Mouse (Mus musculus) midbrain, embryonic 13.5 days (tissue): ENCODE data around the gene Cryab. TPM values are rescaled to one million over a fixed set of nuclear protein-coding genes. Genes with fewer than 3 reads are reported as not detected.

ENCODE experiments used
- ATAC-seq: fragments of 200-750 bp; cut with Nextera tagmentation; 2 replicates; pipeline ENCODE4 v1.8.0; 2017; ENCODE audit warnings: mild to moderate bottlenecking, moderate TSS enrichment, moderate library complexity
- H3K27ac ChIP-seq: fragments of 300-500 bp; sonication (generic); 2 replicates; pipeline ENCODE4 v1.5.1; 2015; ENCODE audit warnings: inconsistent platforms, mild to moderate bottlenecking, moderate library complexity
- H3K27me3 ChIP-seq: fragments of 300-500 bp; sonication (generic); 2 replicates; pipeline ENCODE4 v1.6.1; 2015; ENCODE audit warnings: mild to moderate bottlenecking, inconsistent platforms
- H3K36me3 ChIP-seq: fragments of 300-500 bp; sonication (generic); 2 replicates; pipeline ENCODE4 v1.6.1; 2015; ENCODE audit warnings: mild to moderate bottlenecking, inconsistent platforms
- H3K4me1 ChIP-seq: fragments of 300-500 bp; sonication (generic); replicated peaks from 2 replicates; pipeline ENCODE4 v1.6.1; 2015; ENCODE audit warnings: inconsistent platforms
- H3K4me2 ChIP-seq: fragments of 300-500 bp; sonication (generic); replicated peaks from 2 replicates; pipeline ENCODE4 v1.6.1; 2015; ENCODE audit warnings: moderate library complexity, mild to moderate bottlenecking, inconsistent platforms
- H3K4me3 ChIP-seq: fragments of 300-500 bp; sonication (generic); replicated peaks from 2 replicates; pipeline ENCODE4 v1.5.1; 2015; ENCODE audit warnings: mild to moderate bottlenecking, inconsistent platforms
- H3K9ac ChIP-seq: fragments of 300-500 bp; sonication (generic); replicated peaks from 2 replicates; pipeline ENCODE4 v1.6.1; 2015; ENCODE audit warnings: mild to moderate bottlenecking, inconsistent platforms
- H3K9me3 ChIP-seq: fragments of 300-500 bp; sonication (generic); 2 replicates; pipeline ENCODE4 v1.6.1; 2016; ENCODE audit warnings: mild to moderate bottlenecking, inconsistent platforms
- WGBS: fragments of 180-500 bp; shearing (Covaris S2); methylation state at CpG from one replicate; pipeline ENCODE4 v1.1.7; 2015; 5-methylcytosine and 5-hydroxymethylcytosine counted together
- polyA plus RNA-seq: library from polyadenylated mRNA; unstranded; fragments of >200 nt; fragmentation: Nextera tagmentation; extraction: Ambion mirVana; gene quantifications from 2 replicates; pipeline ENCODE4 v1.2.1, GENCODE M21; 2015

Cryab gene
- polyA plus RNA-seq, 1 experiment from 2014 or later: 3.5 TPM

GRCm38 (mm10) chr9:50774026-50774462 is 22.9 kb downstream of the Cryab start:
- peak overlapping the region; percentile 91 for H3K27ac ChIP-seq
- H3K9ac ChIP-seq: peak overlapping the region; percentile 86
- no peak for ATAC-seq
- peaks cover 29% of the 10 kb centered on the region for H3K4me1 ChIP-seq
- peak overlapping the region; percentile 90 for H3K4me3 ChIP-seq
- H3K4me2 ChIP-seq: peak overlapping the region; percentile 89
- peaks cover 13% of the 10 kb centered on the region for H3K36me3 ChIP-seq
- H3K27me3 ChIP-seq: no peaks in the 10 kb centered on the region
- H3K9me3 ChIP-seq: no peaks in the 10 kb centered on the region
- WGBS: 77% methylated on average over 4 of the region's 4 CpGs

- Histone ChIP-seq H3K27me3 (no peaks in the 10 kb centered on the region), H3K36me3 (peaks cover 23% of the 10 kb centered on the region), H3K9me3 (no peaks in the 10 kb centered on the region), H3K4me2 (peak within 1 kb of the TSS; percentile 89), H3K4me3 (peak within 1 kb of the TSS; percentile 90), H3K27ac (peak within 1 kb of the TSS; percentile 91), H3K4me1 (peaks cover 20% of the 10 kb centered on the region), H3K9ac (peak within 1 kb of the TSS; percentile 86)
- peak; percentile 88 for ATAC-seq
- WGBS: under 1% methylated on average over 50 of the region's 51 CpGs
These were observed 24.0 kb downstream of the Cryab start, which contains the start of the genes Alg9 and 1110032A03Rik for GRCm38 (mm10) chr9:50774991-50775612. TSS of gene Alg9 (plus strand) at chr9:50775019. TSS of gene 1110032A03Rik (minus strand) at chr9:50775520.

GRCm38 (mm10) chr9:50775662-50776126 is 24.6 kb downstream of the Cryab start:
- no peak; the same call in none of the 2 replicates for ATAC-seq
- Histone ChIP-seq H3K9ac (peak overlapping the region; percentile 86), H3K27ac (peak overlapping the region; percentile 91), H3K4me3 (peak overlapping the region; percentile 90), H3K4me1 (peaks cover 20% of the 10 kb centered on the region), H3K27me3 (no peaks in the 10 kb centered on the region), H3K36me3 (peaks cover 29% of the 10 kb centered on the region), H3K9me3 (no peaks in the 10 kb centered on the region), H3K4me2 (peak overlapping the region; percentile 89)
- under 1% methylated on average over 29 of the region's 30 CpGs for WGBS

- Histone ChIP-seq H3K4me1 (peaks cover 20% of the 10 kb centered on the region), H3K9ac (peak overlapping the region; percentile 86), H3K4me3 (peak overlapping the region; percentile 90), H3K36me3 (peaks cover 34% of the 10 kb centered on the region), H3K9me3 (no peaks in the 10 kb centered on the region), H3K4me2 (peak overlapping the region; percentile 89), H3K27ac (no peak overlapping the region), H3K27me3 (no peaks in the 10 kb centered on the region)
- ATAC-seq: no peak
- WGBS: 69% methylated on average over 11 of the region's 11 CpGs
These were observed 25.1 kb downstream of the Cryab start for GRCm38 (mm10) chr9:50776162-50776760.

- H3K4me3 ChIP-seq: no peak overlapping the region
- no peaks in the 10 kb centered on the region for H3K4me1 ChIP-seq
- WGBS: 64% methylated on average over 2 of the region's 2 CpGs
- peaks cover 80% of the 10 kb centered on the region for H3K36me3 ChIP-seq
- no peak overlapping the region for H3K4me2 ChIP-seq
- H3K27me3 ChIP-seq: no peaks in the 10 kb centered on the region
- no peaks in the 10 kb centered on the region for H3K9me3 ChIP-seq
- H3K9ac ChIP-seq: no peak overlapping the region
- no peak for ATAC-seq
- H3K27ac ChIP-seq: no peak overlapping the region
These were observed 31.0 kb downstream of the Cryab start for GRCm38 (mm10) chr9:50782155-50782554.

GRCm38 (mm10) chr9:50795266-50795665 is 44.1 kb downstream of the Cryab start:
- H3K4me1 ChIP-seq: no peaks in the 10 kb centered on the region
- ATAC-seq: no peak
- H3K4me3 ChIP-seq: no peak overlapping the region
- H3K36me3 ChIP-seq: peaks cover 63% of the 10 kb centered on the region
- no peak overlapping the region for H3K4me2 ChIP-seq
- H3K9me3 ChIP-seq: no peaks in the 10 kb centered on the region
- no peak overlapping the region for H3K27ac ChIP-seq
- H3K9ac ChIP-seq: no peak overlapping the region
- 92% methylated on average over 3 of the region's 3 CpGs for WGBS
- no peaks in the 10 kb centered on the region for H3K27me3 ChIP-seq

GRCm38 (mm10) chr9:50796776-50797175 is 45.7 kb downstream of the Cryab start:
- Histone ChIP-seq H3K4me3 (no peak overlapping the region), H3K4me1 (no peaks in the 10 kb centered on the region), H3K9me3 (no peaks in the 10 kb centered on the region), H3K9ac (no peak overlapping the region), H3K4me2 (no peak overlapping the region), H3K27ac (no peak overlapping the region), H3K36me3 (peaks cover 65% of the 10 kb centered on the region), H3K27me3 (no peaks in the 10 kb centered on the region)
- no peak for ATAC-seq
- WGBS: 92% methylated on average over 8 of the region's 8 CpGs

- ATAC-seq: no peak
- no peak overlapping the region for H3K27ac ChIP-seq
- no peak overlapping the region for H3K9ac ChIP-seq
- no peak overlapping the region for H3K4me3 ChIP-seq
- no peaks in the 10 kb centered on the region for H3K9me3 ChIP-seq
- no peaks in the 10 kb centered on the region for H3K27me3 ChIP-seq
- 92% methylated on average over 7 of the region's 7 CpGs for WGBS
- H3K4me1 ChIP-seq: no peaks in the 10 kb centered on the region
- H3K4me2 ChIP-seq: no peak overlapping the region
- peaks cover 65% of the 10 kb centered on the region for H3K36me3 ChIP-seq
These were observed 46.5 kb downstream of the Cryab start for GRCm38 (mm10) chr9:50797641-50798040.

GRCm38 (mm10) chr9:50798368-50798767 is 47.2 kb downstream of the Cryab start:
- no peak overlapping the region for H3K9ac ChIP-seq
- no peak overlapping the region for H3K4me3 ChIP-seq
- no peaks in the 10 kb centered on the region for H3K4me1 ChIP-seq
- WGBS: 92% methylated on average over 5 of the region's 5 CpGs
- no peak for ATAC-seq
- peaks cover 69% of the 10 kb centered on the region for H3K36me3 ChIP-seq
- no peaks in the 10 kb centered on the region for H3K27me3 ChIP-seq
- no peak overlapping the region for H3K4me2 ChIP-seq
- no peak overlapping the region for H3K27ac ChIP-seq
- no peaks in the 10 kb centered on the region for H3K9me3 ChIP-seq

GRCm38 (mm10) chr9:50800985-50801384 is 49.9 kb downstream of the Cryab start:
- peaks cover 77% of the 10 kb centered on the region for H3K36me3 ChIP-seq
- no peaks in the 10 kb centered on the region for H3K4me1 ChIP-seq
- no peaks in the 10 kb centered on the region for H3K9me3 ChIP-seq
- no peak overlapping the region for H3K9ac ChIP-seq
- H3K27me3 ChIP-seq: no peaks in the 10 kb centered on the region
- WGBS: 69% methylated on average over 2 of the region's 2 CpGs
- no peak for ATAC-seq
- no peak overlapping the region for H3K4me2 ChIP-seq
- no peak overlapping the region for H3K27ac ChIP-seq
- H3K4me3 ChIP-seq: no peak overlapping the region

- 91% methylated on average over 7 of the region's 7 CpGs for WGBS
- no peak overlapping the region for H3K4me3 ChIP-seq
- H3K4me2 ChIP-seq: no peak overlapping the region
- H3K9ac ChIP-seq: no peak overlapping the region
- no peaks in the 10 kb centered on the region for H3K4me1 ChIP-seq
- no peaks in the 10 kb centered on the region for H3K27me3 ChIP-seq
- H3K27ac ChIP-seq: no peak overlapping the region
- ATAC-seq: no peak
- peaks cover 85% of the 10 kb centered on the region for H3K36me3 ChIP-seq
- H3K9me3 ChIP-seq: no peaks in the 10 kb centered on the region
These were observed 52.0 kb downstream of the Cryab start for GRCm38 (mm10) chr9:50803055-50803671.
